Mouse (Mus musculus): ENCODE results near the gene Srebf2.

GRCm38 (mm10) chr15:82166240-82167100 lies 19.5 kb downstream of the Srebf2 start:
- TF ChIP-seq CTCF (conservative IDR thresholded peaks at IDR 0.05; ENCODE audit: low read length) (no peak), POU5F1 (IDR thresholded peaks at IDR 0.05; ENCODE audit: borderline replicate concordance, low read length) (no peak), NANOG (IDR thresholded peaks at IDR 0.05; ENCODE audit: borderline replicate concordance, low read length) (no peak)
